Mouse (Mus musculus) neural tube, embryonic 14.5 days (tissue): ENCODE results near the gene Iqch. TPM values are rescaled to one million over a fixed set of nuclear protein-coding genes. Genes with fewer than 3 reads are reported as not detected.

Experiments
- ATAC-seq: fragments of 200-750 bp; cut with Nextera tagmentation; 2 replicates; pipeline ENCODE4 v1.8.0; 2017; ENCODE audit warnings: low read depth, mild to moderate bottlenecking, moderate TSS enrichment, moderate library complexity
- H3K27ac ChIP-seq: fragments of 300-500 bp; sonication (generic); 2 replicates; pipeline ENCODE4 v1.5.1; 2014; ENCODE audit warnings: low read depth, mild to moderate bottlenecking, control low read depth, low read length, moderate library complexity, mixed read lengths
- H3K27me3 ChIP-seq: fragments of 300-500 bp; sonication (generic); 2 replicates; pipeline ENCODE4 v1.6.1; 2014; ENCODE audit warnings: low read length; ENCODE audit not compliant: control insufficient read depth, insufficient read depth
- H3K36me3 ChIP-seq: fragments of 300-500 bp; sonication (generic); 2 replicates; pipeline ENCODE4 v1.6.1; 2014; ENCODE audit warnings: low read length, mixed read lengths; ENCODE audit not compliant: control insufficient read depth, insufficient read depth
- H3K4me1 ChIP-seq: fragments of 300-500 bp; sonication (generic); 2 replicates; pipeline ENCODE4 v1.6.1; 2014; ENCODE audit warnings: low read length; ENCODE audit not compliant: control insufficient read depth, insufficient read depth
- H3K4me2 ChIP-seq: fragments of 300-500 bp; sonication (generic); 2 replicates; pipeline ENCODE4 v1.6.1; 2014; ENCODE audit warnings: mild to moderate bottlenecking, low read depth, low read length, control low read depth
- H3K4me3 ChIP-seq: fragments of 300-500 bp; sonication (generic); 2 replicates; pipeline ENCODE4 v1.5.1; 2014; ENCODE audit warnings: low read depth, low read length, control low read depth, mixed read lengths
- H3K9ac ChIP-seq: fragments of 300-500 bp; sonication (generic); replicated peaks from 2 replicates; pipeline ENCODE4 v1.6.1; 2014; ENCODE audit warnings: low read depth, mild to moderate bottlenecking, control low read depth, low read length, mixed read lengths
- H3K9me3 ChIP-seq: fragments of 300-500 bp; sonication (generic); 2 replicates; pipeline ENCODE4 v1.6.1; 2016; ENCODE audit warnings: low read length; ENCODE audit not compliant: control insufficient read depth
- WGBS: fragments of 180-500 bp; shearing (Covaris S2); extraction: QIAGEN DNeasy Blood & Tissue Kit; methylation state at CpG from one replicate; pipeline ENCODE4 v1.1.7; 2014; 5-methylcytosine and 5-hydroxymethylcytosine counted together
- polyA plus RNA-seq: library from polyadenylated mRNA; unstranded; fragments of >200 nt; fragmentation: Nextera tagmentation; extraction: Ambion mirVana; gene quantifications from 2 replicates; pipeline ENCODE4 v1.2.1, GENCODE M21; 2014

Iqch gene
- polyA plus RNA-seq = 0.16 and 0.28 TPM in 2 replicates

- H3K27ac ChIP-seq = peak within 1 kb of the TSS; percentile 73
- H3K27me3 ChIP-seq = no peaks in the 10 kb centered on the region
- H3K4me3 ChIP-seq = peak within 1 kb of the TSS; percentile 77
- H3K4me1 ChIP-seq = peaks cover 9% of the 10 kb centered on the region; the same call in 1 of the 2 replicates
- H3K4me2 ChIP-seq = peak within 1 kb of the TSS; percentile 54
- 1% methylated on average over 58 of the region's 70 CpGs for WGBS
- no peaks in the 10 kb centered on the region for H3K9me3 ChIP-seq
- ATAC-seq = peak; percentile 99
- H3K9ac ChIP-seq = peak within 1 kb of the TSS; percentile 65
- H3K36me3 ChIP-seq = no peaks in the 10 kb centered on the region
Measured at GRCm38 (mm10) chr9:63602043-63602939, at the start of gene Iqch, which contains the start of gene Aagab. Gene Iqch, minus strand, starts transcription at chr9:63602493. Gene Aagab, plus strand, starts transcription at chr9:63602660.

- Histone ChIP-seq H3K36me3 (peaks cover 8% of the 10 kb centered on the region; the same call in 1 of the 2 replicates), H3K9ac (no peak overlapping the region), H3K4me2 (no peak overlapping the region), H3K4me1 (peaks cover 16% of the 10 kb centered on the region), H3K27ac (0 out of 2 replicates have a peak overlapping the region, but pooled peaks have one; percentile 28), H3K4me3 (no peak overlapping the region), H3K27me3 (no peaks in the 10 kb centered on the region), H3K9me3 (no peaks in the 10 kb centered on the region)
- ATAC-seq = no peak
- 73% methylated on average over 11 of the region's 11 CpGs for WGBS
Measured at GRCm38 (mm10) chr9:63651594-63651993, 49.3 kb upstream of the Iqch start.

GRCm38 (mm10) chr9:63650905-63651304, 48.6 kb upstream of the Iqch start:
- H3K4me1 ChIP-seq = peaks cover 16% of the 10 kb centered on the region
- no peak overlapping the region for H3K4me3 ChIP-seq

DNA sequence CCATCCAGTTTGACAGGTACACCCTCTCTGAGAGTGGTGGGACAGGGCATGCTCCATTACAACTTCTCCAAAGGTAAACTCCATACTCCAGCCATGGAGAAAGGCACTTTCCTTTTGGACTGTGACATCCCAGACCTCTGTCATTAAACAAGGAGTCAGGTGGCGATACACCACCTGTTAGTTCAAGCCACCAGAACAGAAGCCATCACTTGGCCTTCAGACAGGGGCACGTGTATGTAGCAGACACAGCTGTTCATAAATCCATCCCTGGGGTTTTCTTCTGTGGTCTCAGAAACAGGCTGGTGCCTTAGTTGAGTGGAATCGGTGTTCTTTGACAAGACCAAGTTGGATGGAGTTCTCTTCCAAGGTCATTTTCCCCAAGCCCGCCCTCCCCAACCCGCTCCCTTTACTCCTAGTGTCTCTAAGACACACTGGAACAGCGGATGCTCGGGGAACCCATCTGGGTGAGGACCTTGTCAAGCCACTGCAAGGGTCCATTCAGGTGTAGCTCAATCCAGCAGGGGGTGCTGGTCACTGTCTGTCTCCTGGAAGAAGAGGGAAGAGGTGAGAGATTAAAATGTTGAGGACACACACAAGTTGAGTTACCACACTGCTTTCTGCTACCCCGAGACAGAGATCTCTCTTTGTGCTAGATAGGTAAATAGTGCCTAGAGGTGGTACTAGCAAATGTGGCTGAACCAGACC, 47.7 kb upstream of the Iqch start:
- Histone ChIP-seq H3K27me3 (no peaks in the 10 kb centered on the region), H3K4me1 (peaks cover 16% of the 10 kb centered on the region), H3K27ac (no peak overlapping the region), H3K36me3 (peaks cover 8% of the 10 kb centered on the region; the same call in 1 of the 2 replicates), H3K9me3 (no peaks in the 10 kb centered on the region), H3K4me2 (no peak overlapping the region), H3K4me3 (no peak overlapping the region), H3K9ac (no peak overlapping the region)
- 85% methylated on average over 8 of the region's 8 CpGs for WGBS
- ATAC-seq = no peak

More at GRCm38 (mm10) chr9:63650905-63651304, 48.6 kb upstream of the Iqch start:
- Histone ChIP-seq H3K4me2 (no peak overlapping the region), H3K9me3 (no peaks in the 10 kb centered on the region), H3K9ac (no peak overlapping the region), H3K27ac (peak overlapping the region; percentile 46; the same call in 1 of the 2 replicates), H3K27me3 (no peaks in the 10 kb centered on the region), H3K36me3 (peaks cover 8% of the 10 kb centered on the region; the same call in 1 of the 2 replicates)
- WGBS = 79% methylated on average over 14 of the region's 14 CpGs
- no peak; the same call in 1 of the 2 replicates for ATAC-seq

GRCm38 (mm10) chr9:63648520-63648918, 46.2 kb upstream of the Iqch start:
- Histone ChIP-seq H3K4me1 (peaks cover 12% of the 10 kb centered on the region), H3K4me2 (no peak overlapping the region), H3K27ac (no peak overlapping the region), H3K9me3 (no peaks in the 10 kb centered on the region), H3K27me3 (no peaks in the 10 kb centered on the region), H3K4me3 (no peak overlapping the region), H3K36me3 (peaks cover 8% of the 10 kb centered on the region; the same call in 1 of the 2 replicates), H3K9ac (no peak overlapping the region)
- 83% methylated on average over 9 of the region's 9 CpGs for WGBS
- ATAC-seq = no peak

DNA sequence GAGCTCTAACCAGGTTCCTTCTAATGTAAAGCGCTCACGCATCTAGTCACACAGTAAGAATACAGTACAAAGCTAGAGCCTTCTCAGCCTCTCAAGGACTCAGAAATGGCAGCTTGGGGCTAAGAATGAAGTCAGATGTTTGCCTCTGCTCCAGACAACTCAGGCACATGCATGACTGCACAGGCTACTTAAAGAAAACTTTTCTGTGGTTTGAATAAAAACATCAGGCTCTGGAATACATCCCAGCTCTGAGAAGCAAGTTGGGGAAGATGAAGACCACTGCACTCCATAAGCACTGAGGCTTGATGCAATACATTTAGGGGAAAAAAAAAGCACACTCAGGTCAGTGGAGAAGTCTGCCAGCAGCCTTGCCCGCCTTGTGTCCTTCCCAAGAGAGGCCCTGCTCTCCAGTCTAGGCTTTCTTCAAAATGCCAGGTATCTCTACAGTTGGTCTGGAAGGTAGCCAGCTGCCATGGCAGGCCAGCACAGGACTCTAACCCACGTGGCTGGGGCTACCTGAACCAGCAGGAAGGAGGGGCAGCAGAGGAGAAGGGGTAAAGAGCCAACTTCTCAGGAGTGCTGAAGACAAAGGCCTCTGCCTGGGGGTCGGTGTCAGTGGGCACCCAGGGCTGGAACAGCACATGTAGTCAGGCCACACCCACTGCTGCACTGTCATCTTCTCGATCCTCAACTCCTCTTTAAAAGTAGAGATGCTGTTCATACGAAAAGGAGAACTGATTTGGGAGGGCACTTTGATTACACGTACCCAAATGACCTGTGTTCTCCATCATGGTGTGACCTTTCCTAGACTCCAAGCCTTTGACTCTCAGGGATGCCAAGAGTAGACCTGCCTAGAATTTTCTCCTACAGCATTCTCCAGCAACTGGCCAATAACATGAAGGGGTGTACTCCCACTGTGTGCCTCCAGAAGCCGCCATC, 45.6 kb upstream of the Iqch start:
- H3K36me3 ChIP-seq = peaks cover 8% of the 10 kb centered on the region; the same call in 1 of the 2 replicates
- WGBS = 88% methylated on average over 9 of the region's 9 CpGs
- no peak overlapping the region for H3K4me2 ChIP-seq
- no peaks in the 10 kb centered on the region for H3K9me3 ChIP-seq
- no peaks in the 10 kb centered on the region for H3K27me3 ChIP-seq
- H3K4me3 ChIP-seq = no peak overlapping the region
- H3K4me1 ChIP-seq = peaks cover 9% of the 10 kb centered on the region
- H3K9ac ChIP-seq = no peak overlapping the region
- no peak overlapping the region for H3K27ac ChIP-seq
- no peak for ATAC-seq

DNA sequence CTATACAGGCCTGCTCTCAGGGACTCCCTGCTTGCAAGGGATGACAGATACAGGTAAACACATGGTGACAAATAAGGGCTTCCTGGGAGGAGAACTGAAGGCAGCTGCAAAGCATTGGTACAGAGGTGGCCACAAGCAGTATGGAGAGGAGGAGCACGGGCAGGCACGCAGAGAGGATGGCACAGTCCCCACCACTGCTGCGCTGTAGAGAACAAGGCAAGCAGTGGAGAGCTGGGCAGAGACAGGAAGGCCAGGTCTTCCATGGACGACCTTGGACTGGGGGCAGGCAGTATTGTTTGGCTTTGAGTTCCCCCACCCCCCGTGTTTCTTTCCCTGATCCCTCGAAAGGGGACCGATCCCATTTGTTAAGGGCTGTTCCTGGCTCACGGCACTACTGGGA, 42.8 kb upstream of the Iqch start:
- H3K4me2 ChIP-seq = no peak overlapping the region
- 87% methylated on average over 8 of the region's 8 CpGs for WGBS
- peaks cover 12% of the 10 kb centered on the region; the same call in 1 of the 2 replicates for H3K36me3 ChIP-seq
- ATAC-seq = no peak
- H3K9ac ChIP-seq = no peak overlapping the region
- H3K27me3 ChIP-seq = no peaks in the 10 kb centered on the region
- no peak overlapping the region for H3K27ac ChIP-seq
- H3K4me1 ChIP-seq = no peaks in the 10 kb centered on the region
- H3K4me3 ChIP-seq = no peak overlapping the region
- no peaks in the 10 kb centered on the region for H3K9me3 ChIP-seq

DNA sequence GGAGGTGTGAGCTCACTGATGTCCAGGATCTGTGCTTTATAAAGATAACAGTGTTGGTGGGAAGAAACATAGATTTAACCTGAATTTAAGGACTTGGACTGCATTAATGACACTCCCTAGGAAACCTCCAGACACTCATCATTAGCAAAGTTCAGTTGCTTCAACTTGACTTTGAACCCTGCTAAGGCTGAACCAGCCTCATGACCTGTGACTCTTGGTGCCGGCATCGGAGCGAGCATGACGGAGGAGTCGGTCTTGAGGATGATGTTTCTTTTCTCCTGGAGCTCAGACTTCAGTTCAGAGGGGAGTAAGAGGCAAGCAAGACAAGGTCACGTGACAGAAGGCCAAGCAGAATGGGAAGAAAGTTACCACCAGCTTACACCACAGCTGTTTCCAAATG, 41.7 kb upstream of the Iqch start:
- Histone ChIP-seq H3K9ac (no peak overlapping the region), H3K4me1 (no peaks in the 10 kb centered on the region), H3K4me2 (no peak overlapping the region), H3K9me3 (no peaks in the 10 kb centered on the region), H3K4me3 (no peak overlapping the region), H3K27me3 (no peaks in the 10 kb centered on the region), H3K36me3 (peaks cover 11% of the 10 kb centered on the region; the same call in 1 of the 2 replicates), H3K27ac (no peak overlapping the region)
- 98% methylated on average over 6 of the region's 6 CpGs for WGBS
- no peak for ATAC-seq
